Mouse (Mus musculus) kidney, postnatal 25 days (tissue): Measurements from ENCODE around the gene Asb3.

Source experiments
- DNase-seq, 2 experiments: peaks; one replicate each; pipeline ENCODE4 v3.0.0; 2021; ENCODE audit warnings: mixed read lengths in 2 of 2

Gene Asb3

DNA sequence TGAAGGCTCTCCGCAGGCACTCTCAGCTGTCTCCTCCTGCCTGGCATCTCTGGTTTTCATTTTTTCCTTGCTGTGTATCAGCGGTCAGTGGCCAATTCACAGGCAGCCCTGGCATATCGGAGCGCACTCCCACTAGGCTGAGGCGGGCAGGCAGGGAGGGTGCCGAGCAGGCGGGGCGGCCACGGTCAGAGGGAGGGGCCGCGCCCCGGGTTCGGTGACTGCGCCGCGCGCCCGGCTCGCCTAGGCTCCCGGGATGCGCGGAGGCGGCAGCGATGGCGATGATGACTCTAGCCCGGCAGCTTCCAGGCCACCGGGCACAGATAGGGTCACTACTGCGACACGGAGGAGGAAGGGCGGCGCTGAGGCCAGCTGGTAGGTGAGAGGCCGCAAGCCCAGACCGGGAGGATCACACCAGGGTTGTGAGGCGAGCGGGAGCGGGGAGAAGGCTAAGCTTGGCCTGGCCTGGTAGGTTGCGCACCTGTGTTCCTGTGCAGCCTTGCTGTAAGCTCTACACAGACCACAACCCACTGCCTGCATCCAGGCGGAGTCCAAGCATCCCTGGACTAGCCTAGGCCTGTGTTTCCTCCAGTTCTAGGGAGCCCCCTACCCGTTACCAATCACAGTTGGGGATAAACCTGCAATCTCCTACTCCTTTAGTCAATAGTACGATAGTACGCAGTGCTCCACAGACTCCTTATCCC, at the start of gene Asb3, which contains the start of gene Gpr75:
Gene Asb3, plus strand, starts transcription at position 246 of the 701 bp plus-strand sequence.
Gene Gpr75, plus strand, starts transcription at position 188 of the 701 bp plus-strand sequence.
- DNase-seq, result peak; percentile 43 to 68

GRCm38 (mm10) chr11:30838793-30839192, 46.4 kb upstream of the Asb3 start:
- no peak for DNase-seq

DNA sequence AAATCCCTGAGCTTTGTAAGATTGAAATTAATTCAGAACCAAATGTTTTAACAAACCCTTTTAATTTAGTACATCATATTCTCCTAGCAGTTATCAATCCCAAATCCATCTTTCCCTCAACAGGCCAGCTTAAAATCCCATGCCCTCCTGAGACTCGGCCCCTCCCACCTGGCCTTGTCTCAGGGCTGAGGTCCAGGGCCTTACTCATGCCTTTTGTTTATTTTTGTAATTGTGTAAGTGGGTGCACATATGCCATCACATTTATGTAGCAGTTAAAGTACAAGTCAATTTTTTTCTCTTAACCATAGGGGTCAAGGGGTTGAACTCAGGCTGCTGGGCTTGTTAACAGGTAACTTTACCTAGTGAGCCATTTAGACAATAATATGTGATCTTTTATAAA, 40.9 kb upstream of the Asb3 start:
- DNase-seq, result no peak

DNA sequence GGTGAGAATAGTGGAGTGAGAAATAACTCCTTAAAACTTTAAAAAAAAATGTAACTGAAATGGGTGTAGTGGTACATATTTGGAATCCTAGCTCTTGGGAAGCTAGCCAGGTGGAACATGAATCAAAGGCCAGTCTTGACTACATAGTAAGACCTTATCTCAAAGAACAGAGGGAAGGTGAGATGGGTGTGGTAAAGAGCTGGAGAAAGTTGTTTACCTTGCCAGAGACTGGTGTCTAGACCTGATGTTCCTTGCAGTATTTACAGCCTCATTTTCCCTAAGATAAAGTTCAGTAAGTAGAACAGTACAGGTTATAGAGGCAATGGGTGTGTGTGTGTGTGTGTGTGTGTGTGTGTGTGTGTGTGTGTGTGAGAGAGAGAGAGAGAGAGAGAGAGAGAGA, 12.8 kb upstream of the Asb3 start:
- DNase-seq, result no peak

DNA sequence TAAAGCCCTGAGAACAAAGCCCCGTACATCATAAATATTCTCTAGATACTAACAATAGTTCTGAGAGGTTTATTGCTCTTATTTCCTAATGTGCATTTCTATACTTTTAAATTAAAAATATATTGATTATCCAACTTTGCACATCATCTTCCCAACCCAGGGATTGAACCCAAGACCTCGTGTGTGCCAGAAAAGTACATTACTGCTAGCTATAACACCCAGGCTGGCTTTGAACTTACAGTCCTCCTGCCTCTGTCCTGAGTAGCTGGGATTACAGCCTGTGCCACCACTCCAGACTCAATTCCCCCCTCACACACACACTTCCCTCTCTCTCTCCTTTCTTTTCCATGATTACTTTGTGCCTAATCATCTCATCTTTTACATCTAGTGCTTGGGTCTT, 2.9 kb downstream of the Asb3 start:
- no peak for DNase-seq

GRCm38 (mm10) chr11:30896201-30896600, 11.0 kb downstream of the Asb3 start:
- DNase-seq, result no peak

- DNase-seq, result no peak
Measured at GRCm38 (mm10) chr11:30899312-30899711, 14.1 kb downstream of the Asb3 start.

DNA sequence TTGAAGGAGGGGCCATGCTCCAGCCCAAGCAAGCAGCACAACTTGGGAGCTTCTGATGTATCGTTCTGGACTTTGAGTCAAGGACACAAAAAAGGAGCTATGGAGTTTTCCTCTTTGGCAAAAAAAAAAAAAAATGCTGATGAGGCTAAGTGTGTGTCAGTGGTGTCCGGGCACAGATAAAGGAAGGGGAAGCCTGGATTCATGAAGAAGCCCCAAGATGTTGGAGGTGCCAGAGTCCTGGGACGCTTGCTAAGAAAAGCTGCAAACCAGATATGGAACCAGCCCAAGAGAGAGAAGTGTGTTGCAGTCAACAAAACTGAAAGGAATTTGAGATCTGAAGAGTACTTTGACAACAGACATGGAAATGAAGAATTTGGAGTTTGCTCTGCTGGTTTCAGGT, 27.1 kb downstream of the Asb3 start:
- DNase-seq, result no peak

GRCm38 (mm10) chr11:30920641-30921040, 35.4 kb downstream of the Asb3 start:
- DNase-seq, result no peak

DNA sequence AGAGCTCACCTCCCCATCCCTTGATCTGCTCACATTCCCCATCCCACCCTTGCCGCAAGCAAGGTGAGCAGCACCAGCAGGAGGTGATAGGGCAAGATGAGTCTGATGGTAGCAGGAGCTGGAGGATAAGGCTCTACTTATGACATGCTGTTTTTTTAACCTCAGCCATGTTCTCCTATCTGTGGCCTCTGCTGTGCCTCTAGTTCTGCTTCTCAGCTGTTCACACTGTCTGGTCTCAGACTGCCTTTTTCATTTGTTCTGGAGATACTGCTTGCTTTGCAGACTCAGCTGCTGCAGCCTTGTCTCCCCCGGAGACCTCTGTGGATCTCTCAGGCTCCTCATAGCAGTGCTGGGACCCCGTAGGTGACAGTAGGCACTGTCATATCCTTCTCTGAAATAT, 38.1 kb downstream of the Asb3 start:
- no peak for DNase-seq

DNA sequence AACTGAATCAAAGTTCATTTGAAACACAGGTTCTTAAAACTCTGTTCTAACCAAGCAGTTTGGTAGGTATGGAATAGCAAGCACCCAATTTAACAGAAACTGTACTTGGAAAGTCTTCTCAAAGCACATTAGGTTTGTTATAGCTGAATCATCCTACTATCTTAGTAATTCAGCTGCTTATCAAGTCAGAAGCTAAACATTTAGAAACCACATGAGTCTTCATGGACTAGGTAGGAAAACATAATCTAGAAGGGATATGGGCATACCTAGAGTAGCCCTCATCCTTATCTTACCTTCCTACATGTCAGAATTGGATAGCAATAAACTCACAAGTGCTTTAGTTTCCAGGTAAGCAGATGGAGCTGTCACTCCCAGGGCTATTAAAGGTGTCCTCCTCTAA, 42.9 kb downstream of the Asb3 start:
- DNase-seq, result no peak

GRCm38 (mm10) chr11:30928498-30928897, 43.3 kb downstream of the Asb3 start:
- DNase-seq, result no peak

DNA sequence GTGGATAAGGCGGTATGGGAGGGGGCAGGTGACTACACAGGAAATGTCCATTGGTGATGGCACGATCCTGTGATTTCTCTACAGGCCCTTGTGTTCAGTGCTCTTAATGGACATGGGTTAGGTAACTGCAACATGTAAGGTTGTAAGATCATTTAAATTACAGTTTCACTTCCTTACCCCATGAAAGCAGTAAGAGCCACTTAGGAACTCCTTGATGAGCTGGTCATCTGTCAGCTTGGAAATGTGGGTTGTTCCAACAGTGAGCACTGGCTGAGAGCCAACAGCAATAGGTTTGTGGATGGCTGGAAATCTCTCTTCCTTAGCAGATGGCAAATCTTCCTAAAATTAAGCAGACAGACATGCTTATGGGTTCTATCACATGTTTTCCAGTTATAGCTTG, 58.3 kb downstream of the Asb3 start:
- DNase-seq, result peak; percentile 7 to 38

GRCm38 (mm10) chr11:30952829-30953228, 67.6 kb downstream of the Asb3 start:
- DNase-seq, result no peak

- peak; percentile 44 to 64 for DNase-seq
Measured at GRCm38 (mm10) chr11:30953469-30954154, 68.4 kb downstream of the Asb3 start.

GRCm38 (mm10) chr11:30954279-30954725, 69.1 kb downstream of the Asb3 start, which contains the start of gene Erlec1:
Erlec1 (minus strand) TSS chr11:30954335.
- peak; percentile 88 to 95 for DNase-seq

DNA sequence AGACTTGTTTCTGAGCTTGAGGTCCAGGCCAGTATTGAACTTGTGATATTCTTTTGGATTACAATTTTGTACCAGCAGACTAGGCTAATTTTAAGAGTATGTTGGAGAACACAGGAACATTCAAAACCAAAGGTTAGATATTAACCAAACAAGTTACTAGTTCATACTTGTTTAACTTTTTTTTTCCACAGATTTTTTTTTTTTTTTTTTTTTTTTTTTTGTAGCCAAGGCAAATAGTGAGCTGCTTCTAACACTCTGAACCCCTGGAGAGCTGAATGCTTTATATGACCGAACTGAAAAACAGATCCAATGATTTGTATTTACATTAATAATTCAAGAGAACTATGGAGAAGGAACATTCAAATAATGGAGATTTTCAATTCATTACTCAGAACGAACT, 100.0 kb downstream of the Asb3 start:
- DNase-seq, result no peak

GRCm38 (mm10) chr11:30985877-30986624, 100.8 kb downstream of the Asb3 start, which contains the start of gene Chac2:
Chac2 (minus strand) TSS chr11:30986350.
- DNase-seq, result peak; percentile 95 to 98

- no peak for DNase-seq
Measured at GRCm38 (mm10) chr11:30986625-30987017, 101.4 kb downstream of the Asb3 start.

DNA sequence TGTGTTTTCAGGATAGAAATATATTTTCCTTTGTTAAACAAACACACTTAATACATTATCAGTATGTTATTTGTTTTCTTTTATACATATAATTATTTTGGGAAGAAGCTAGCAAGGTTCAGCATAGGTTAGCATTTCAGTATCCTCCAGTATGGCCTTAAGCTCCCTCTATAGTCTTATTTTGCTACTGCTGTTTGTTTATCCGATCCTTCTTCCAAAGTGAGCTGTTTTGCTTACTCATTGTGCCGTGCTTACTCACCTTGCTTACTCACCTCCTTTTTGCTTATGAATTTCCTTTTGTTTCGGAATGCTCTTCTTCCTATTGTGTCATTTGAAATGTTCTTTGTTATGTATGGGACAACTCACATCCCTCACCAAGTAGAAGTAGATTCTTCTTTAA, 111.5 kb downstream of the Asb3 start:
- no peak for DNase-seq

DNA sequence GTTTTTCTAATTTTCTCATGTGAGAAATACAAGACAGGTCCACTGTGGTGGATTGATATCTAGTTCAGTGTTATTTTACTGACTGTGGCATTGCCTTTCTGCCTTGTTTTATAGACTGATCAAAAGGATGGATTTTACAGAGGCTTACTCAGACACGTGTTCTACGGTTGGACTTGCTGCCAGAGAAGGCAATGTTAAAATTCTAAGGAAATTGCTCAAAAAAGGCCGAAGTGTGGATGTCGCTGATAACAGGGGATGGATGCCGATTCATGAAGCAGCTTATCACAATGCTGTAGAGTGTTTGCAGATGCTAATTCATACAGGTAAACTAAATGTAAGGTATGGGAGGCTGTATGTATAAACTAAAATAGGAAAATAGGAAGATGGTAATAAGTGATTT, 113.0 kb downstream of the Asb3 start:
- DNase-seq, result no peak

DNA sequence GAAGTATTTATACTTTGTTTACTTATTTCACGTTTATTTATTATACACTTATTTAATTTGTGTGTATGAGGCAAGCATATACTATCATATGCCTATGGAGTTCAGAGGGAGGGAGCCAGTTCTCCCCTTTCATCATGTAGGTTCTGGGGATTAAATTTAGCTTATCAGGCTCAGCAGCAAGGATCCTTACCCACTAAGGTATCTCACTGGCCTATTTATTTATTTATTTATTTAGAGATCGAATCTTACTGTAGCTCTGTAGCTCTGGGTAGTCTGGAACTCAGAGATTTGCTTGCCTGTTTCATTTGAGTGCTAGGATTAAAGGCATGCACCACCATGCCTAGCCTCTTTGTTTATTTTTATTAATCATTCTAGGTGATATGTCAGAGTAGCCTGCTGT, 113.5 kb downstream of the Asb3 start:
- DNase-seq, result no peak

- DNase-seq, result no peak
Measured at GRCm38 (mm10) chr11:31000028-31000427, 114.8 kb downstream of the Asb3 start.
